Comparison of ENCODE assay signal across 26 mouse cellular contexts in genomic region chr1:38225166-38225565, GRCm38 (mm10).
A peak's percentile ranks its signal among the peaks of the same experiment; 100 is the strongest.
DNase-seq lines count a peak whose midpoint lies in the region; ATAC-seq and TF ChIP-seq lines count a peak whose summit lies in the region.
"Had no signal": no experiment of that assay in that cellular context is flagged by ENCODE, and none has a peak within 500 bp of the region (broad histone marks: within the 10 kb centered on the region; RNA-seq: fewer than 3 reads in every experiment).

No protein-coding gene starts in this region.

- 0 out of 2 replicates have a peak, but pooled peaks cover 2% of the 10 kb centered on the region for H3K36me3 ChIP-seq in forebrain, embryonic 14.5 days (ENCODE audit: control insufficient read depth, insufficient read depth, low read length)
- H3K36me3 ChIP-seq in forebrain, postnatal 0 days (ENCODE audit: insufficient read depth): no peaks in the 10 kb centered on the region
- H3K36me3 ChIP-seq in midbrain, embryonic 14.5 days (ENCODE audit: control insufficient read depth, insufficient read depth, low read length): no peaks in the 10 kb centered on the region; the same call in 1 of the 2 replicates
- H3K36me3 ChIP-seq in midbrain, embryonic 15.5 days (replicated peaks): no peaks in the 10 kb centered on the region
- peaks cover 0 to 32% of the 10 kb centered on the region in 2 experiments for H3K36me3 ChIP-seq in CH12.LX (replicated peaks in 1 of 2; ENCODE audit: control insufficient read depth in 1 of 2, insufficient read depth in 1 of 2, low read length in 1 of 2)
- H3K36me3 ChIP-seq: G1E had no signal

- H3K27ac ChIP-seq in forebrain, embryonic 14.5 days (ENCODE audit: low read depth, low read length): no peak overlapping the region
- no peak overlapping the region for H3K27ac ChIP-seq in forebrain, postnatal 0 days (ENCODE audit: low read depth, low read length)
- H3K27ac ChIP-seq in midbrain, embryonic 14.5 days (replicated peaks; ENCODE audit: low read depth, low read length): no peak overlapping the region
- no peak overlapping the region for H3K27ac ChIP-seq in midbrain, embryonic 15.5 days
- no peak overlapping the region for H3K27ac ChIP-seq in CH12.LX (ENCODE audit: insufficient read depth, low read depth)
- H3K27ac ChIP-seq: embryonic facial prominence, embryonic 12.5 days; embryonic facial prominence, embryonic 15.5 days; forebrain, embryonic 15.5 days; heart, adult 2 months; heart, embryonic 10.5 days; heart, embryonic 13.5 days; hindbrain, embryonic 14.5 days; hindbrain, postnatal 0 days had no signal

- TF ChIP-seq EP300 in CH12.LX (IDR thresholded peaks at IDR 0.05; ENCODE audit: low read length): no peak

- H3K79me2 ChIP-seq in CH12.LX (replicated peaks; ENCODE audit: control insufficient read depth, extremely low read depth, insufficient read depth, poor library complexity, severe bottlenecking): no peaks in the 10 kb centered on the region

- TF ChIP-seq CTCF in forebrain, postnatal 0 days (IDR thresholded peaks at IDR 0.05; ENCODE audit: low read depth): no peak
- TF ChIP-seq CTCF in CH12.LX (conservative IDR thresholded peaks at IDR 0.05 in 1 of 2, IDR thresholded peaks at IDR 0.05 in 1 of 2; ENCODE audit: low read depth in 2 of 2, low read length in 2 of 2): peak in 1 of 2 experiments; percentile 31; a peak in 2 of 4 replicates

- WGBS in forebrain, embryonic 14.5 days: 96% methylated on average over 3 of the region's 3 CpGs
- 97% methylated on average over 3 of the region's 3 CpGs for WGBS in forebrain, postnatal 0 days
- 94% methylated on average over 3 of the region's 3 CpGs for WGBS in midbrain, embryonic 14.5 days
- WGBS in midbrain, embryonic 15.5 days: 97% methylated on average over 3 of the region's 3 CpGs

- in situ Hi-C loops in CH12.LX (cut with MboI; ENCODE audit: low pct_ligation_motif_present, low pct_unique_long_range_greater_than_20kb, low sequenced_read_pairs): no loop called here

- dilution Hi-C loops in CH12.LX (cut with MboI; ENCODE audit: extremely low pct_ligation_motif_present, extremely low pct_unique_long_range_greater_than_20kb, low sequenced_read_pairs): no loop called here

- no peak overlapping the region for H3K4me3 ChIP-seq in forebrain, embryonic 14.5 days (ENCODE audit: low read depth, low read length)
- H3K4me3 ChIP-seq in forebrain, postnatal 0 days (ENCODE audit: low read depth, low read length): no peak overlapping the region
- H3K4me3 ChIP-seq in midbrain, embryonic 14.5 days (replicated peaks; ENCODE audit: low read depth, low read length): no peak overlapping the region
- H3K4me3 ChIP-seq in midbrain, embryonic 15.5 days: no peak overlapping the region
- H3K4me3 ChIP-seq in CH12.LX (replicated peaks in 1 of 3; ENCODE audit: low read depth in 2 of 3, low read length in 2 of 3, poor library complexity in 1 of 3): no peak overlapping the region
- H3K4me3 ChIP-seq: embryonic facial prominence, embryonic 12.5 days; embryonic facial prominence, embryonic 15.5 days; forebrain, embryonic 15.5 days; heart, adult 2 months; heart, embryonic 10.5 days; heart, embryonic 13.5 days had no signal

- H3K27me3 ChIP-seq in forebrain, embryonic 14.5 days (replicated peaks; ENCODE audit: control insufficient read depth, insufficient read depth, low read length): no peaks in the 10 kb centered on the region
- no peaks in the 10 kb centered on the region for H3K27me3 ChIP-seq in forebrain, postnatal 0 days (ENCODE audit: insufficient read depth, low read length)
- no peaks in the 10 kb centered on the region for H3K27me3 ChIP-seq in midbrain, embryonic 14.5 days (ENCODE audit: control insufficient read depth, insufficient read depth, low read length)
- H3K27me3 ChIP-seq in midbrain, embryonic 15.5 days (replicated peaks): no peaks in the 10 kb centered on the region
- H3K27me3 ChIP-seq in CH12.LX (replicated peaks): no peaks in the 10 kb centered on the region
- H3K27me3 ChIP-seq: embryonic facial prominence, embryonic 12.5 days; embryonic facial prominence, embryonic 15.5 days; forebrain, embryonic 15.5 days; heart, embryonic 13.5 days had no signal

- TF ChIP-seq RAD21 in CH12.LX (IDR thresholded peaks at IDR 0.05; ENCODE audit: low read depth, low read length): peak; percentile 41

- H3K4me2 ChIP-seq in forebrain, embryonic 14.5 days (ENCODE audit: low read length): no peak overlapping the region
- H3K4me2 ChIP-seq in forebrain, postnatal 0 days (ENCODE audit: low read depth): no peak overlapping the region
- H3K4me2 ChIP-seq in midbrain, embryonic 14.5 days (ENCODE audit: low read length): no peak overlapping the region
- no peak overlapping the region for H3K4me2 ChIP-seq in midbrain, embryonic 15.5 days
- no peak overlapping the region for H3K4me2 ChIP-seq in CH12.LX (ENCODE audit: insufficient read depth, low read depth, poor library complexity, severe bottlenecking)
- H3K4me2 ChIP-seq: embryonic facial prominence, embryonic 12.5 days; embryonic facial prominence, embryonic 15.5 days; forebrain, embryonic 15.5 days; heart, embryonic 13.5 days; hindbrain, embryonic 14.5 days had no signal

- no peak for ATAC-seq in forebrain, embryonic 14.5 days
- no peak for ATAC-seq in forebrain, postnatal 0 days
- no peak for ATAC-seq in midbrain, embryonic 14.5 days (ENCODE audit: low FRiP score, low TSS enrichment)
- no peak for ATAC-seq in midbrain, embryonic 15.5 days (replicated peaks)
- ATAC-seq: forebrain, embryonic 15.5 days; hindbrain, postnatal 0 days; inflammation-experienced regulatory T-cells, adult 6 months had no signal

- H3K9ac ChIP-seq in forebrain, embryonic 14.5 days (ENCODE audit: low read length): no peak overlapping the region
- no peak overlapping the region for H3K9ac ChIP-seq in forebrain, postnatal 0 days
- H3K9ac ChIP-seq in midbrain, embryonic 14.5 days (replicated peaks; ENCODE audit: low read length): no peak overlapping the region
- no peak overlapping the region for H3K9ac ChIP-seq in midbrain, embryonic 15.5 days
- no peak overlapping the region for H3K9ac ChIP-seq in CH12.LX (ENCODE audit: insufficient read depth, low read depth)
- H3K9ac ChIP-seq: embryonic facial prominence, embryonic 12.5 days; embryonic facial prominence, embryonic 15.5 days; forebrain, embryonic 15.5 days; heart, embryonic 13.5 days; hindbrain, embryonic 14.5 days had no signal

- DNase-seq in forebrain, embryonic 14.5 days (ENCODE audit: low spot score): peak; percentile 41
- DNase-seq in forebrain, postnatal 0 days: no peak
- DNase-seq in midbrain, embryonic 14.5 days: peak; percentile 63
- peak; percentile 13 for DNase-seq in CH12.LX (ENCODE audit: extremely low read depth)
- DNase-seq in adrenal gland, postnatal 14 days: no peak
- DNase-seq: adrenal gland, adult 2 months; adrenal gland, postnatal 36 days; cerebellum, adult 18-20 months; cerebellum, adult 9-10 months; cerebellum, postnatal 14 days; gastrocnemius, postnatal 10 days; gastrocnemius, postnatal 36 days; heart, adult 2 months; heart, postnatal 14 days; heart, postnatal 4 days; kidney, adult 11 months had no signal

- H3K4me1 ChIP-seq in forebrain, embryonic 14.5 days (ENCODE audit: control insufficient read depth, insufficient read depth, low read length): no peaks in the 10 kb centered on the region
- H3K4me1 ChIP-seq in forebrain, postnatal 0 days (ENCODE audit: insufficient read depth): no peaks in the 10 kb centered on the region
- H3K4me1 ChIP-seq in midbrain, embryonic 14.5 days (ENCODE audit: control insufficient read depth, insufficient read depth, low read length): no peaks in the 10 kb centered on the region
- H3K4me1 ChIP-seq in midbrain, embryonic 15.5 days: no peaks in the 10 kb centered on the region
- peaks cover 0 to 7% of the 10 kb centered on the region in 2 experiments; a peak in 2 of 4 replicates for H3K4me1 ChIP-seq in CH12.LX (ENCODE audit: control insufficient read depth in 1 of 2, insufficient read depth in 2 of 2)
- H3K4me1 ChIP-seq: embryonic facial prominence, embryonic 12.5 days; forebrain, embryonic 15.5 days; heart, embryonic 10.5 days; heart, embryonic 13.5 days had no signal

- peaks cover 38% of the 10 kb centered on the region for H3K9me3 ChIP-seq in forebrain, embryonic 14.5 days (replicated peaks; ENCODE audit: control insufficient read depth, low read length)
- peaks cover 20% of the 10 kb centered on the region for H3K9me3 ChIP-seq in forebrain, postnatal 0 days (ENCODE audit: low read length)
- H3K9me3 ChIP-seq in midbrain, embryonic 14.5 days (ENCODE audit: control insufficient read depth, low read length): peaks cover 42% of the 10 kb centered on the region
- H3K9me3 ChIP-seq in midbrain, embryonic 15.5 days: peaks cover 20% of the 10 kb centered on the region; the same call in 1 of the 2 replicates
- no peaks in the 10 kb centered on the region for H3K9me3 ChIP-seq in CH12.LX (replicated peaks; ENCODE audit: low read length)
- H3K9me3 ChIP-seq: G1E had no signal

- TF ChIP-seq POLR2A in CH12.LX (IDR thresholded peaks at IDR 0.05; ENCODE audit: low read depth, low read length): no peak

TF ChIP-seq in CH12.LX, 34 proteins besides CTCF, POLR2A, EP300 and RAD21:
- TF ChIP-seq JUN (IDR thresholded peaks at IDR 0.05; ENCODE audit: insufficient read depth, low read depth, low read length): no peak
- TF ChIP-seq ELF1 (IDR thresholded peaks at IDR 0.05; ENCODE audit: low read depth, low read length): no peak
- no peak for TF ChIP-seq KAT2A (IDR thresholded peaks at IDR 0.05; ENCODE audit: insufficient replicate concordance, low read length)
- no peak for TF ChIP-seq CHD2 (IDR thresholded peaks at IDR 0.05; ENCODE audit: low read length)
- TF ChIP-seq HCFC1 (IDR thresholded peaks at IDR 0.05; ENCODE audit: low read depth, low read length): no peak
- no peak for TF ChIP-seq SMC3 (IDR thresholded peaks at IDR 0.05; ENCODE audit: low read depth, low read length)
- no peak for TF ChIP-seq CHD1 (IDR thresholded peaks at IDR 0.05; ENCODE audit: low read depth, low read length)
- TF ChIP-seq ZNF384 (IDR thresholded peaks at IDR 0.05; ENCODE audit: low read depth, low read length): no peak
- TF ChIP-seq SIN3A (IDR thresholded peaks at IDR 0.05; ENCODE audit: low read length): no peak
- TF ChIP-seq NRF1 (IDR thresholded peaks at IDR 0.05; ENCODE audit: low read depth, low read length): no peak
- no peak for TF ChIP-seq MYC (IDR thresholded peaks at IDR 0.05; ENCODE audit: low read depth, low read length)
- TF ChIP-seq MAFK (IDR thresholded peaks at IDR 0.05; ENCODE audit: insufficient replicate concordance, low read length): no peak
- TF ChIP-seq PAX5 (IDR thresholded peaks at IDR 0.05; ENCODE audit: low read length): no peak
- TF ChIP-seq NELFE (IDR thresholded peaks at IDR 0.05; ENCODE audit: low read depth, low read length): no peak
- TF ChIP-seq GABPA (IDR thresholded peaks at IDR 0.05; ENCODE audit: insufficient replicate concordance, low read depth, low read length): no peak
- no peak for TF ChIP-seq USF2 (conservative IDR thresholded peaks at IDR 0.05; ENCODE audit: low read depth, low read length)
- no peak for TF ChIP-seq ZMIZ1 (IDR thresholded peaks at IDR 0.05; ENCODE audit: low read depth, low read length)
- TF ChIP-seq ETS1 (conservative IDR thresholded peaks at IDR 0.05; ENCODE audit: low read depth, low read length): no peak
TF ChIP-seq in CH12.LX: peak in this region for 0.

Comparison
In these comparisons a context has a peak if more than half of its experiments do, and no peak if none do; other contexts are left out.
1. DNase-seq: peak in forebrain, embryonic 14.5 days (single experiment), midbrain, embryonic 14.5 days (single experiment) and CH12.LX (single experiment); none in forebrain, postnatal 0 days (single experiment) and adrenal gland, postnatal 14 days (single experiment).